Mouse (Mus musculus) liver, embryonic 12.5 days (tissue): ENCODE data around the gene Ubald2. TPM values are rescaled to one million over a fixed set of nuclear protein-coding genes. Genes with fewer than 3 reads are reported as not detected.

Source experiments
- ATAC-seq: fragments of 200-750 bp; cut with Nextera tagmentation; 2 replicates; pipeline ENCODE4 v1.8.0; 2017; ENCODE audit warnings: moderate number of reproducible peaks, mild to moderate bottlenecking, moderate library complexity
- H3K27ac ChIP-seq: fragments of 300-500 bp; sonication (generic); 2 replicates; pipeline ENCODE4 v1.5.1; 2016; ENCODE audit warnings: mild to moderate bottlenecking
- H3K27me3 ChIP-seq: fragments of 300-500 bp; sonication (generic); replicated peaks from 2 replicates; pipeline ENCODE4 v1.6.1; 2016; ENCODE audit warnings: mild to moderate bottlenecking, moderate library complexity
- H3K36me3 ChIP-seq: fragments of 300-500 bp; sonication (generic); 2 replicates; pipeline ENCODE4 v1.6.1; 2016; ENCODE audit warnings: mild to moderate bottlenecking, moderate library complexity
- H3K4me1 ChIP-seq: fragments of 300-500 bp; sonication (generic); 2 replicates; pipeline ENCODE4 v1.6.1; 2016
- H3K4me2 ChIP-seq: fragments of 300-500 bp; sonication (generic); 2 replicates; pipeline ENCODE4 v1.6.1; 2016; ENCODE audit warnings: mild to moderate bottlenecking, moderate library complexity
- H3K4me3 ChIP-seq: fragments of 300-500 bp; sonication (generic); 2 replicates; pipeline ENCODE4 v1.5.1; 2016; ENCODE audit warnings: mild to moderate bottlenecking, moderate library complexity
- H3K9ac ChIP-seq: fragments of 300-500 bp; sonication (generic); 2 replicates; pipeline ENCODE4 v1.6.1; 2016; ENCODE audit warnings: mild to moderate bottlenecking, moderate library complexity
- H3K9me3 ChIP-seq: fragments of 300-500 bp; sonication (generic); replicated peaks from 2 replicates; pipeline ENCODE4 v1.6.1; 2016; ENCODE audit warnings: mild to moderate bottlenecking, moderate library complexity
- WGBS: fragments of 180-500 bp; shearing (Covaris S2); methylation state at CpG from one replicate; pipeline ENCODE4 v1.1.7; 2016; ENCODE audit not compliant: insufficient replicate concordance; 5-methylcytosine and 5-hydroxymethylcytosine counted together
- polyA plus RNA-seq: library from polyadenylated mRNA; unstranded; fragments of >200 nt; fragmentation: Nextera tagmentation; extraction: Ambion mirVana; gene quantifications from 2 replicates; pipeline ENCODE4 v1.2.1, GENCODE M21; 2016

The Ubald2 gene
- polyA plus RNA-seq, 1 experiment from 2014 or later = 32.3 TPM

DNA sequence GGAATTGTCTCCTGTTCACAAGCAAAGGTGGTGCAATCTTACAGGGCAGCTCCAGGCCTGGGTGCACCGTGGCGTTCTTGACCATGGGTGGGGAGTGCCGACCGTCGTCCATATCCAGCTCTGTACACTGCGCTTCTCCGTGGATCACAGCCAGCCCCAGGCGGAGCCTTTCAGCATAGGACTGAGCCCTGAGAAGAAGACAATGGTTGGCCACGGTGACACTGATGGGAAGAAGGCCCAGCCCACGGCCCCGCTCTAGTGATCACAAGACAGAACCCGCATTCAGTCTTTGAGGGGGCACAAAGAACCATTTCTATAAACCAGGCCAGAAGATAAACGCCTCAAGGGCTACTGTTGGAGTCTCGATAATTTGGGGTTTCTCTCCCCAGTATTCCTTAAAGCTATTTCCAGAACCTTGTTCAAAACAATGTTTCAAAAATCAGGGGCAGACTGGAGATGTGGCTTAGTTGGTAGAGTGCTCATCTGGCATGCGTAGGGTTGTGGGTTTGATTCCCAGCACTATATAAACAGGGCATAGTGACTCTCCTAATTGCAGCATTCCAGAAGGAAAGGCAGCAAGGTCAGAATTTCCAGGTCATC, 43.4 kb downstream of the Ubald2 start:
- H3K9me3 ChIP-seq = no peaks in the 10 kb centered on the region
- WGBS = 86% methylated on average over 15 of the region's 15 CpGs
- no peak overlapping the region for H3K27ac ChIP-seq
- no peak overlapping the region for H3K9ac ChIP-seq
- no peak overlapping the region for H3K4me3 ChIP-seq
- no peak for ATAC-seq
- peaks cover 99% of the 10 kb centered on the region for H3K36me3 ChIP-seq
- H3K4me2 ChIP-seq = no peak overlapping the region
- no peaks in the 10 kb centered on the region for H3K27me3 ChIP-seq
- 0 out of 2 replicates have a peak, but pooled peaks cover 7% of the 10 kb centered on the region for H3K4me1 ChIP-seq

DNA sequence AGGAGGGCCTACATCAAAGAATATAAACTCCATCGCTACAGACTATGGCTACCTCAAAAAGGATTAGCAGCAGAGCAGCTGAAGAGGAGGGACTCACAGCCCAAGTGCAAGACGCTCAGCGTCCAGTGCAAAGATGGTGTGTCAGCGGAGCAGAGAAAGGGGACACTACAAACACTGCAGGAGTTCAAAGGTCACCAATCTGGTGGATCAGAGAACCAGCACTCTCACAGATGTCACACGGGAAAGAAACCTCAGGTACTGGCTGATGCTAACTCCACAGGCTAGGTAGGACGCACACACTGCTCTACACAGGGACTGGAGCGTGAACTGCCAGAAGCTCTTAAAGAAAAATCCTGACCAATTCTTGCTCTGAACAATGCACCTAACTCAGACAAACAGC, 45.1 kb downstream of the Ubald2 start:
- 89% methylated on average over 7 of the region's 7 CpGs for WGBS
- Histone ChIP-seq H3K4me3 (no peak overlapping the region), H3K9ac (no peak overlapping the region), H3K9me3 (no peaks in the 10 kb centered on the region), H3K27me3 (no peaks in the 10 kb centered on the region), H3K36me3 (peaks cover 95% of the 10 kb centered on the region), H3K27ac (no peak overlapping the region), H3K4me1 (0 out of 2 replicates have a peak, but pooled peaks cover 7% of the 10 kb centered on the region), H3K4me2 (no peak overlapping the region)
- no peak for ATAC-seq

DNA sequence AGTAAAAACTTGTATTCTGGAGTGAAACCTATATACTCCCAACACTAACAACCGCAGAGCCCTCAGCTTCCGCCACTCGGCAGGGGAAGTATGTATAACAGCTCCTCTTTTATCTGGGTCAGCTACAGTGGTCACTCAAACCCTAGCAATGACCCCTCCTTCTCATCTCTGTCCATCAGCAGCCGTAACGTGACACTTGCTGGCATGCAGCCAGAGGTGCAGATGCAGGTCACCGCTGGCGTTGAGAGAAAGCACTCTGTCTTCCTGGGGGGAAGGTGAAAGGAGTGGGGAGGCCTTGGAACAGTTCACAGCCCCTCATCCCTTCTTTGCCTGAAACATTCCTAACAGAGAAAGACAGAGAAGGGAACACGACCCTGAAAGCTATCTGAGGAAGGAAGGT, 45.9 kb downstream of the Ubald2 start:
- H3K27me3 ChIP-seq = no peaks in the 10 kb centered on the region
- no peak overlapping the region for H3K4me2 ChIP-seq
- peaks cover 96% of the 10 kb centered on the region for H3K36me3 ChIP-seq
- ATAC-seq = no peak
- no peak overlapping the region for H3K4me3 ChIP-seq
- H3K27ac ChIP-seq = no peak overlapping the region
- 0 out of 2 replicates have a peak, but pooled peaks cover 7% of the 10 kb centered on the region for H3K4me1 ChIP-seq
- no peak overlapping the region for H3K9ac ChIP-seq
- no peaks in the 10 kb centered on the region for H3K9me3 ChIP-seq
- 69% methylated on average over 8 of the region's 8 CpGs for WGBS

DNA sequence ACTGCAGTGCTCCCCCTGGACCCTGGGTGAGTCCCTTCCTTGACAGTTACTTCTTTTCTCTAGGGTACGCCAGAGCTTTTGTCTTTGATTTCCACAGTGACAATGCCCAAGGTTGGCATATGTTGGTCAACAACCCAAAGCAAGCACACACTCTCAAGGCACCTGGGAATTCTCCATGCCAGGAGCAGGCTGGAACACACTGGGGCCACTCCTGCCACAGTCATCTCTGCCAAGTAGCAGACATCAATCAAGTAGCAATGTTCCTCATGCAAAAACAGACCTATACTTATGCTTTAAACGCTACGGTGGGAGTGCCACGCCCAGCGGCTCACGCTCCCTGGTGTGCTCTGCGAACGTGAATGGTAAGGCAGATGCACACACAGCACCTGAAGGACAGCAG, 47.1 kb downstream of the Ubald2 start:
- WGBS = 81% methylated on average over 8 of the region's 8 CpGs
- no peak overlapping the region for H3K27ac ChIP-seq
- no peak for ATAC-seq
- peaks cover 96% of the 10 kb centered on the region for H3K36me3 ChIP-seq
- no peak overlapping the region for H3K9ac ChIP-seq
- no peaks in the 10 kb centered on the region for H3K27me3 ChIP-seq
- H3K9me3 ChIP-seq = no peaks in the 10 kb centered on the region
- H3K4me1 ChIP-seq = 0 out of 2 replicates have a peak, but pooled peaks cover 7% of the 10 kb centered on the region
- no peak overlapping the region for H3K4me2 ChIP-seq
- H3K4me3 ChIP-seq = no peak overlapping the region

DNA sequence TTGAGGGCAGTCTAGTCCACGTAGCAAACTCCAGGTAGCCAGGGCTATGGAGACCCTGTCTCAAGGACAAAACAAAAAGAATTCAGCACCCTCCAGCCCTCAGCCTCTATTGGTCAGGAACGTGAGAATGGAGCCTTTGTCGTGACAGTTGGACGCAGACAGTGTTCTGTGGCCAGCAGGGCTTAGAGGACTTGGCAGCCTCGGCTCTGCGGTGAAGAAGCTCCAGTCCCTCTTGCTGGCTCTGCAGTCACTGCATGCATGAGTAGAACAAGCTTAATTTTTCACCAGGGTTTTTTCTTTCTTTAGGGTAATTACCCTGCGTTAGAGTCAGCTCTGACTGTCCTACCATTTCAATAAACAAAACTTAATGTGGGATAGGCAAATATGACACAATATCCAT, 47.9 kb downstream of the Ubald2 start:
- Histone ChIP-seq H3K9me3 (no peaks in the 10 kb centered on the region), H3K27ac (no peak overlapping the region), H3K4me2 (no peak overlapping the region), H3K36me3 (peaks cover 96% of the 10 kb centered on the region), H3K27me3 (no peaks in the 10 kb centered on the region), H3K4me3 (no peak overlapping the region), H3K4me1 (0 out of 2 replicates have a peak, but pooled peaks cover 7% of the 10 kb centered on the region), H3K9ac (no peak overlapping the region)
- no peak for ATAC-seq
- WGBS = 82% methylated on average over 7 of the region's 7 CpGs

DNA sequence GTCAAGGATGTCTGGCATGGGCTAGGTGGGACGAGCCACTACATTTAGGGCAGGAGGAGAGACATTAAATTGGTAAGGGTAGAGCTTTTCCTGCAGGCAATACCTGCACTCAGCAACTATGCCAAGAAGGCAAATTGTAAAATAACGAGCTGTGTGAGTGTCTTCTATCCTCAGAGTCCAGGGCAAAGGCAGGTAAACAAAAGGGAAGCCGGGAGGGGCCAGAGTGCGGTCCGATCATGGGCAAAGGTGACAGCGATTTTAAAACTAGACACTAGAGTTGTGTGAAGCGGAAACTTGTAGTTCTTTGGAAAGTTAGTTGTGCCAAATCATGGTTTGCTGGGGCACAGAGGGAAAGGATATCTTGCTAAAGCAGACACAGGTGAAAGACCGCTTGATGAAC, 50.4 kb downstream of the Ubald2 start:
- H3K27me3 ChIP-seq = no peaks in the 10 kb centered on the region
- no peak overlapping the region for H3K27ac ChIP-seq
- H3K9me3 ChIP-seq = 0 out of 2 replicates have a peak, but pooled peaks cover 6% of the 10 kb centered on the region
- no peak overlapping the region for H3K4me2 ChIP-seq
- no peak overlapping the region for H3K4me3 ChIP-seq
- peaks cover 89% of the 10 kb centered on the region for H3K36me3 ChIP-seq
- H3K9ac ChIP-seq = no peak overlapping the region
- 81% methylated on average over 8 of the region's 8 CpGs for WGBS
- ATAC-seq = no peak
- peaks cover 8% of the 10 kb centered on the region for H3K4me1 ChIP-seq

DNA sequence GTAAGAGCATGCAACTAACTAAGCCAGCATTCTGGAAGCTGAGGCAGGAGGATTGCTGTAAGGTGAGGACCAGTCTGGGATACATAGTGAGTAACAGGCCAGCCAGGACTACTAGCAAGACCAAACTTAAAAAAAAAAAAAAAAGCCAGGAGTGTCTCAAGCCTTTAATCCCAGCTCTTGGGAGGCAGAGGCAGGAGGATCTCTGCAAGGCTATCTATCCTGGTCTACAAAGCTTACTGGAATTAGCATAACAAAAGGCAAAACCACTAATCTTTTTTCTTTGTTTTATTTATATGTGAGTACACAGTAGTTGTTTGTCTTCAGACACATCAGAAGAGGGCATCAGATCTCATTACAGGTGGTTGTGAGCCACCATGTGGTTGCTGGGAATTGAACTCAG, 54.3 kb downstream of the Ubald2 start:
- no peak for ATAC-seq
- Histone ChIP-seq H3K4me1 (peaks cover 19% of the 10 kb centered on the region), H3K9me3 (0 out of 2 replicates have a peak, but pooled peaks cover 6% of the 10 kb centered on the region), H3K4me2 (no peak overlapping the region), H3K36me3 (peaks cover 54% of the 10 kb centered on the region), H3K4me3 (no peak overlapping the region), H3K9ac (no peak overlapping the region), H3K27ac (no peak overlapping the region), H3K27me3 (no peaks in the 10 kb centered on the region)

Other genes with a start within 250 kb of the Ubald2 start
- 43.4 and 44.0 TPM in 2 replicates for gene Ten1, start 235.2 kb upstream of the Ubald2 start, polyA plus RNA-seq
- gene Acox1, start 235.0 kb upstream of the Ubald2 start, polyA plus RNA-seq = 15.3 and 19.7 TPM in 2 replicates
- 0.30 and 0.31 TPM in 2 replicates for gene Evpl, start 196.0 kb upstream of the Ubald2 start, polyA plus RNA-seq
- gene Srp68, start 159.9 kb upstream of the Ubald2 start, polyA plus RNA-seq = 66.4 and 66.8 TPM in 2 replicates
- gene Galr2, start 153.2 kb upstream of the Ubald2 start, polyA plus RNA-seq = not detected in 2 replicates
- gene Exoc7, start 126.9 kb upstream of the Ubald2 start, polyA plus RNA-seq = 29.7 and 31.8 TPM in 2 replicates
- gene Foxj1, start 98.7 kb upstream of the Ubald2 start, polyA plus RNA-seq = 1.2 and 1.4 TPM in 2 replicates
- 2.9 and 4.3 TPM in 2 replicates for gene Rnf157, start 21.1 kb upstream of the Ubald2 start, polyA plus RNA-seq
- gene Qrich2, start 32.1 kb downstream of the Ubald2 start, polyA plus RNA-seq = not detected in 2 replicates
- gene Prpsap1, start 60.1 kb downstream of the Ubald2 start, polyA plus RNA-seq = 69.9 and 77.1 TPM in 2 replicates
- 26.9 and 28.0 TPM in 2 replicates for gene Sphk1, start 96.8 kb downstream of the Ubald2 start, polyA plus RNA-seq
- gene Ube2o, start 147.4 kb downstream of the Ubald2 start, polyA plus RNA-seq = 40.0 and 40.2 TPM in 2 replicates
- not detected in 2 replicates for gene Aanat, start 152.3 kb downstream of the Ubald2 start, polyA plus RNA-seq
- gene Rhbdf2, start 192.9 kb downstream of the Ubald2 start, polyA plus RNA-seq = 8.0 and 8.5 TPM in 2 replicates
- gene Prcd, start 219.4 kb downstream of the Ubald2 start, polyA plus RNA-seq = 0.19 and 0.41 TPM in 2 replicates
- 0.83 and 1.2 TPM in 2 replicates for gene Cygb, start 220.2 kb downstream of the Ubald2 start, polyA plus RNA-seq